Mouse (Mus musculus) brain, embryonic 18.5 days (tissue): ENCODE results near the gene Pou2f2.

Experiments
- DNase-seq: peaks from one replicate; pipeline ENCODE4 v3.0.0-alpha.2; 2012; ENCODE audit warnings: low read depth, low spot score

Pou2f2 gene

DNA sequence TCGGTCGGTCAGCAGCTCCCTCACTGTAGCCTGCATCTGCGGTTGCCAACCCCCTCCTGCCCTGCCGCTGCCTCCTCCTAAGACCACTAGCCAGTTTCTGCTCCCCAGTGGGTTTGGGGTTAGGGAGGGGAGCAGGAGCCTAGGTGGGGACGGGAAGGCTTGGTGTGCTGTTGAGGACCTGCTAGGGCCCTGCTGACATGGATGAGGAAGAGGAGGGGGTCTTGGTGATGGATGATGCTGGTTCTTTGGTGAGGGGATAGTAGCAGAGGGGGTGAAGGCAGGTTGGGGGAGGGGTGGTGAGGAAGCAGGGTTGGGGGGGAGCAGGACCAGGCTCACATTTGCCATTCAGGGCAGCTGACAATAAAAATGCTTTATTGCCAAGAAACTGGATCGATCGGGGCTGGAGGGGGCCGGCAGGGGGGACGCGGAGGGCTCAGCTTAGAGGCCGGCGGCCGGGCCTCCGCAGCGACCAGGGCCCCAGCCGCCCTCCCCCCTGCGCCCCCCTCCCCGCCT lies 29.3 kb downstream of the Pou2f2 start:
- no peak for DNase-seq

DNA sequence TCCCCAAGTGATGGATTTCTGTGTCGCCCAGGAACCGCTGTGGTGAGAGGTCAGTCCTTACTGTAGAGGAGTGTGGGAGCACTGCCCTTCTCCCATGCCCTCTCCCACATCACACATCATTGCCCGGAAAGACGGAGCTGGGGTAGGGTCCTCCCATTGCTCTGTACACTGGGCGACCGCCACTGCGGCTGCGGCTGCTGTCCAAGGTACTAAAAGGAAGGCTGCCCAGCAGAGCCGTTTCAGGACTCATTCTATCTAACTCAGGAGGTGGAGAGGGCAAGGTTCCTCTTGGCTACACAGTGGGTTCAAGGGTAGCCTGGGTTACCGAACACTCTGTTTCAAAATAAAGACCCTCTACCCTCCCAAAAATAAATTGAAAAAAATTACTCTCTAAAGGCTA lies 33.6 kb downstream of the Pou2f2 start:
- no peak for DNase-seq

DNA sequence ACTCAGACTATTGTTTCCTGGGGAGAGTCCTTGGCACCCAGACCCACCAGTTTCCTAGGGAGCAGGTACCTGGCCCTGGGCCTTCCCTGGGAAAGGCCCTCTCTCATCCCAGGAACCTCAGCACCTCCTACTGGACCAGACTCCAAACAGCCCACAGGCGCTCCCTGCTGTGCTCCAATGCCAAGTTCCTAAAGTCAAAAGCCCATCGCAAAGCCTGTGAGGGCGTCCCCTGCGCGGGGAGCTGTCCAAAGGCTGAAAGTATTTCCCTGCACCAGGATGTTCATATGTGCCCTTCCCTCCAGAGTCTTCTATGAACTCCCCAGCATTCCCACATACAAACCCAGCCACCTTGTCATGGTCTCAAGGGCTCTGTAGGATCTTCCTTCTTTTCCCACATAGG lies 37.8 kb downstream of the Pou2f2 start:
- no peak for DNase-seq

DNA sequence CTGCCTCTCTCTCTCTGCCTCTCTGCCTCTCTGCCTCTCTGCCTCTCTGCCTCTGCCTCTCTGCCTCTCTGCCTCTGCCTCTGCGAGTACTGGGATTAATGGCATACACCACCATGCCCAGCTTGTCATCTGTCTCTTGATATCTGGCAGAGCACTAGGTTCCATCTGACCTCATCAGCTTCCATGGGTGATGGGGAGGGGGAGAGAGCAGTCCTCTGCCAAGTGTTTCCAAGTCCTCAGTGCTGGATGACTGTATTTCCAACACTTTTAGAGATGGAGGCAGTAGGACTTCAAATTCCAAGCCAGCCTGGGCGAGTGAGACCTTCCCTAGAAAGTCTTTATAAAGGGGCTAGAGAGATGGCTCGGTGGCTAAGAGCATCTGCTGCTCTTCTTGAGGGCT lies 42.0 kb downstream of the Pou2f2 start:
- DNase-seq, result no peak

DNA sequence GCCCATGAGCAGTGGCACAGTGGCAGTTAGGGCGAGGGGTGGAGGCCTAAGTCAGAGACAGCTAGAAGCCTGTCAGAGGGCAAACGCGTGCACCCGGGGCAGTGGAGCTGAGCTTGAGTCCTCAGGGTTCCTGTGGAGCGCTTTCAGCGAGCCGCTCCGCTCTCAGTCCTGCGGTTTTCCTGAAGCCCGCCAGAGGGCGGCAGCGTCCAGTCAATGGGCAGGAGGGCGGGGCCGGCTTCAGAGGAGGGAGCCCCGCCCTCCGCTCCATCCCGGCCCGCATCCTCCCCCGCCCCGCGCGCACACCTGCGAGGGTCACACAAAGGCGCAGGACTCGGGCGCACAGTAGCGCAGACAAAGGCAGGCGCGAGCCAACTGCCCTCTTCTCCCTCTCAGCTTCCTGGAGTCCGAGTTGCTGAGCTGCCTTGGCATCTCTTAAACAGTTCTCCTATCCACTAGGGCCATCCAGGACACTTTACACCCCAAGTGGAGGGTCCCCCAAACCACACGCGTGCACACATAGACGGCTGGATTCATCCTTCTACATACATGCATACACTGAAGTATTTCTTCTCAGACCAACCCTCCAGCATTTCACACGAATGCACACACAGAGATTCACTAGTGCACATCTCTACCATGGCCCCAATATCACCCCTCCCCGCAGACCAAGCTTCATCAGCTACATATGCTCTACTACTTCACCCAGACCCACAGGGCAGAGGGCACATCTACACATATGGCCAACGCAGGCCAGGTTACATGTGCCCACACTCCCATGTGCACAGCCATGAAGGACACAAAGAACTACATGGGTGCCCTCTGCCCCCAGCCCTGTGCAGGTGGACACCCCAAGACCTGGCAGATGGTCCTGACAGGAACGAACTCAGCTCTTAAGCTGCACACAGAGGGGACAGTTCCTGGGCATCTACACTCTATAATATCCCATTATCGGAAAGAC lies 46.2 kb downstream of the Pou2f2 start:
- DNase-seq, result peak; percentile 55

DNA sequence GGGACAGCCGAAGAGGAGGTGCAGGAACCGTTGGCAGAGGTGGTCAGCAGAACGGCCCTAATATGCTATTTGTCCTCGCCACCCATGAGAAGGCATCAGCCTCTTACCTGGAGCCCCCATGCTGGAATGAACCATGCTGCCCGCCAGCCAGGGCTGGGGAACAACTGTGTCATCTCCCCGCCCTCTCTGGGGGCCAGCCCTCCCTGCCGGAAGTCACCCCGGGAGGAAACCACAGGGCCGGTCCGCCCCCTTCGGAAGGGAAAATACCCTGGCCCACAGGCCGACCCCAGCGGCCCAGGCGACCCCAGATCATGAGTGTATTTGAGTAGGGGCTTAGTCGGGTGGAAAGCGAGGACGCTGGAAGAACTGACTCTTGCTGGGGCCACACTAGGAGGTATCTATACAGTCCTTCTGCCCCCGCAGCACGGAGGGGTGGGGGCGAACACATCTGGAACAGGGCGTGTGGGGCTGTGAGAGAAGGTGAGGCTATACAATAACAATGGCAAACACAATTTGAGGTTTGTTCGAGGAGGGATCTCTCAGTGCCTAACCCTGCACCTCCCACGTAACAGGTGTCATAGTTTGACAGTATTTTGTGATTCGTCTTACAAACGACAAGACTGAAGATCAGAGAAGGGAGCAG lies 47.1 kb downstream of the Pou2f2 start:
- no peak for DNase-seq

DNA sequence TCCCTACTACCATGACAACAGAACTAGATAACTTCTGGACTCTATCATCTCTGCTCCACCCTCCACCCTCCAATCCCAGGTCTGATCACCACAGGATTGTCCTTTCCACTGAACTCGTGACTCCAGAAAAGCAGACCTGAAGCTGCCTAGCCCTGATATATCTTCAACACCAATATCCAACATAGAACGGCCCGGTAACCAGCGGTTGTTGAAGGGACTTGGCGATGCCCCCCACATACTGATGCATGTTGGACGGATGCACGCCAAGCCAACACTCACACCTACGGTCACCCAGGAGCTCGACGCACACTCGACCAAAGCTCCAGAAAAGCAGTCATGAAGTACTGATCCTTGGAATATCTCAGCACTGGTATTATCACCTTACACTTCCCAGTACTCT lies 48.3 kb downstream of the Pou2f2 start:
- no peak for DNase-seq

DNA sequence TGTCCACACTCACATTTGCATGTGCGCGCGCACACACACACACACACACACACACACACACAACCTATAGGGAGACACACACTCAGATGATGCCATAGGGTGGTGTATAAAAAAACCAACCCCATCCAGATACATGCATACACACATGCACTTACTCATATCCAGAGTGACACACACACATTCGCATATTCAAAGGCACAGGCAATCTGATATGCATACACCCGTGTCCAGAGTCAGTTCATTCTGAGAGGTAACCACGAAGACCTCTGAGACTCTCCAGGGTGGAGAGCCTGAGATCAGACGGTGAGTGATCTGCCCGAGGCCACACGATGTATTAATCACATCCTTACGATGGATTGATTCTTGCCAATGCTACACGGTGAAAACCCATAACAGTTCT lies 49.0 kb downstream of the Pou2f2 start:
- DNase-seq, result no peak

DNA sequence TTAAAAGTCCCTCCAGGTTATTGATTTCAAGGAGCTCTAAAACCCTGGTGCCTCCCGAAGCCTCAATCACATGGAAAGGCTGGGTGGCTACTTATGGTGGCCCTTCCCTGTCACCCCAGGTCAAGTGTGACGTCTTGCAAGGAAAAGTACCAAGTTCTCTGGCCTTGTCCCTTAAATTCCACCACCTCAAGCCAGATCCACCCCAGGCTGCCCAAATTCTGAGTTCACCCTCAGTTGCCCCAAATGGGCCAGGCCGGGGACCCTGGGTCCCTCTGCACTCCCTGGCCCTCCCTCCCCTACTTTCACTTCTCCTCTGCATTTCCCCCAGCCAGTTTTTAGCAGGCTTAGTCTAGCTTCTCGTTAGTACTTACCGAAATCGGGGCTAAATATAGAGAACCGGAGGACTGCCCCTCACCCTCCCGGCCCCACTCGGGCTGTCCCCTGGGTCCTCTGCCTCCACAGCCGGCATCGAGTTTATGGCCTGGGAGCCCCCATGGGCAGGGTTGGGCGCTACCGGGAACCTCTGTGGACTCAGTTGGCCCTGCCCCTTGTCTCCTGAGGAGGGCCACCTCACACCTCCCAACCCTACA lies 50.0 kb downstream of the Pou2f2 start:
- no peak for DNase-seq

DNA sequence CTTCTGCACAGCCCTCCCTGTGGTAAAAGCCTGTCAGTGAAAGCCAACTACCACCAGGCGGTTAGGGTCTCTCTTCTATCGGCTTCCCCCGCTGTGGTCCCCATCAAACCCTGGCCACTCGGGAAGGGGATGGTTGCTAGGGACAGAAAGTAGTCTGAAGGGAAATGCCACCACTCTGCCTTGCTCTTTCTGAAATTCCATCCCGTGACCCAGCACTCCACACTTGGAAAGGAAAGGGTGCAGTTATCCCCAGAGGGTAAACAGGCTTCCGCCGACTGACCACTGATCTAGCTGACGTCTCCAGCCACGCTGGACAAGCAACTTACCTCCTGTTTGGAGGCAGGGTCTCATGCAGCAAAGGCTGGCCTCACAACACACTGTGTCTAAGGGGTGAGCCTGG lies 51.6 kb downstream of the Pou2f2 start:
- no peak for DNase-seq

DNA sequence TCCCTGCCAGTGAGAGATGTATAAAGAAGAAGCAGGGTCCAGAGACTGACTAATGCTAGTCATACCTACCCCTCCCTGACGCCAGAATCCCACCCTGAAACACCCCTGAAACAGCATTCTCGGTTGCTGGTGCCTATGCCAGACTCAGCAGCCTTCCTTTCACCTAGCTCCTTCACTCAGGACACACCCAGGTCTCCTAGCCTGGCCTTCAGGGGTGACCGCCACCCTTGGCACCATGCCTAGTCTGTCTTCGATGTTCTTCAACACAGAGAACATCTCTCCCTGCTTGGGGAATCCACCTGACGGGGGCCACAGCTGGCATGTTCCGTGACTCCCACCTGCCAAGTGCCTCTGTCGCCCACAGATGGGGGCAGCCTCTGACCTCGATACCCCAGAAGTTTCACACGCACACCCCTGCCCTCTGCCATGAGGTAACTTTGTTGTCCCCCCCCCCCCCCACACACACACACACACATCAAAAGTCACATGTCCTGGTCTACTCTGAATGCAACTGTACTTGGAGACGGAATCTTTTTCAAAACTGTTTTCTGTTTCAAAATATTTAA lies 53.7 kb downstream of the Pou2f2 start:
- DNase-seq, result no peak

DNA sequence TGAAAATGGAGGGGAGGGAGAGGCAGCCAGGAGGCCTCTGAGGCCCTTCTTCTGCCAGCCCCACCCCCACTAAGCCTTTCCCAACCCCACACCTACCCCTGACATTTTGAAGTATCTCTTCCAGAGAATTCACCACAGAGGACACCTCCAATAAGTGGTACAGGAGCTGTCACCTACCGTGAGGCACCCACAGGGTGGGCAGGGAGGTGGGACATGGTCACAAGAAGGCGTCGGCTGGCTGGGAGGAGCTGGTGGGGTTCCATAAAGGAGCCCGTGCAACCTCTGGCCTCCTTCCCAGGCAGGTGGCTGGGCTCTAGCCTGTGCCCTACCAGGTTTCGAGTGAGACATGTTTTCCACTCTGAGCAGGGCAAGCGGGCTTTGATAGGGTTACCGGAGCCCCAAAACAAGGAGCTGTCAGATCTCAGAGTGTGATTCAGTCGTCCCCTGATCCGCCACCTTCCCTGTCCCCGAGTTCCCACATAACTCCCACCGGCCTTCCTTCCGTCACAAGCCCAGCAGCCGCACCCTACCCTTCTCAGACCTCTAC lies 58.2 kb downstream of the Pou2f2 start:
- DNase-seq, result no peak

DNA sequence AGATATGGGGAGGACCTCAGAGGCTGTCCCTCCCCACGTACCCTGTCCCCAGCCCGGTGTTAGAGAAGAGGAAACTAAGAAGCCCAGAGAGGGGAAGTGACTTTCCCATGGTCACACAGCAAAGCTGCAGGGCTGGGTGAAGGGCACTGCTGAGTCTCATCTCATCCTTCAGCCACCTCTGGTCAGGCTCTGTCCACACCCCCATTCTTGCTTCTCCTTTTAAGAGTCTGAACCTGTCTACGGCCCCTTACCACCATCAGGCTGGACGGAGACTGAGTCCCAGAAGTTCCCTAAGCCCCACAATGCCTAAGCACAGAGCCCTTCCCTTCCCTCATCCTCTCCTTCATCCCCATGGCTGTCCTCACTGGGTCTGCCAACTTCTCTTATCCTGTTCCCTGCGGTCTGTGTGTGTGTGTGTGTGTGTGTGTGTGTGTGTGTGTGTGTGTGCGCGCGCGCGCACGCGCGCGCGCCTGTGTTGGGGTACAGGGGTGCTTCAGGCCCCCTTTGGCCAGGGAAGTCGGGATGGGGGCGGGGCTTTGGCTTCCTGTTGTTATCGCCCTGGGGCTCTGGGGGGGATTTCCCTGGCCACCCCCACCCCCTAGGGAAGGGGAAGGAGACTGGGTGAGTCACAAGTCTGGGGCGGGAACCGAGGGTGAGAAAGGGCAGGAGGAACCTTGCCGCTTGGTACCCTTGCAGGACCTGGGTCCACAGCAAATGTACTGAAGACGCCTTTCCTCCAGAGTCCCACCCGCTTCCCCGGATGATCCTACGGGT lies 59.3 kb downstream of the Pou2f2 start:
- DNase-seq, result no peak

DNA sequence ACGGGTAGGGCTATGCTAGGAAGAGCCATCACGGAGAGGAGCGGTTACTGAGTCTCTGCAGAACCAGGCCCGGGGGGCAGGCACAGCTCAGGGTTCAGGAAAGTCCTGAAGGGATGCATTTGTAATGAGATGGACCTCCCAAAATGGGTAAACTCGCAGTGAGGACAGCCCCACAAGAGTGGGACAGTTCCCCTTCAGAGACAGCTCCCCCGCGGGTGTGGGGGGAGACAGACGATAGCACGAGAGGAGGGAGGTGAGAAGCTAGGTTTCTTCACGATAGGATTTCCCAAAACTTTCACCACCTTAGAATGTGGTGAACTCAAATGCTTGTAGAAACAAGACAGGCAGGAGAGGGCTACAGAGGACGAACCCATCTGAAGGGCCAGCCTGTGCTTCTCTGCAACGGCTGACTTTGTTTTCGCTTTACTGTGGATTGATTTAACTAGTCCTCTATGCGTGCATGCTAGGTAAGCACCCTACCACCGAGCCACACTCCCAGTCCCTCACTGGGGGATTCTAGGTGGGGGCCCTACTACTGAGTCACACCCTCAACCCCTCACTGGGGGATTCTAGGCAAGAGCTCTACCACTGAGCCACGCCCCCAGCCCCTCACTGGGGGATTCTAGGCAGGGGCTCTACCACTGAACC lies 66.4 kb downstream of the Pou2f2 start:
- no peak for DNase-seq

DNA sequence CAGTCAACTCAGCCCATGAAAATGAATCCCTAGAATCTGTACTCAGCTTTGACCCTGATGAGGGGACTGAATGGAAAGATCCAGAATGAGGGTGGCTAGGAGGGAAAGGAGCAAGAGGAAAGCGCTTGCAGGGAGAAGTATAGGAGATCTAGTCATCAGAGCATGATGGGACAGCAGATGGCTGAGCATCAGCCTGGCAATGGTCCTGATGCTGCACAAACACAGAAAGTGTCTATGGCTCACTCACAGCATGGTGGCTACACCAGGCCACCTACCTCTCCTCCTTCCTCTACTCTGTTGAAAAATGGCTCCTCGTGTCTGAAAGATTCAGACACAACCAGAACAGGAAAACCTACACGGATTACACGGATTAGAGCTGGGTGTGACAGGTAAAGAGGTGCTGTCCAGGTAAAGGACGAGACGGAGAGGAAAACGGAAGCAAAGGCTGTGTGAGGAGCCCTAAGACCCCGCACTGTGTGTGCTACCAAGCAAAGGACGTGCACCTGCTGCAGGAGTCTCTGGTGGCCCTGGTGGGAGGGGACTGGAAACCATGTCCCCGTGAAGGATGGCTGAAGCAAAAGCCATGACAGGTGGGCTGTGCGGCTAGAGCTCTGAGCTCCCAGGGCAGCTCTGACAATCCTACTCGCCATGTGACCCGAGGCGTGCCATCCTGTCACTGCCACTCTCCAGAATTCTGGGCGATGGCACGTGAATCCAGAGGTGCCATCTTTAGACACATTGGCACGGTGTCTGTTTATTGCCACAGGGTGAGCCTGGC lies 67.2 kb downstream of the Pou2f2 start:
- DNase-seq, result no peak

DNA sequence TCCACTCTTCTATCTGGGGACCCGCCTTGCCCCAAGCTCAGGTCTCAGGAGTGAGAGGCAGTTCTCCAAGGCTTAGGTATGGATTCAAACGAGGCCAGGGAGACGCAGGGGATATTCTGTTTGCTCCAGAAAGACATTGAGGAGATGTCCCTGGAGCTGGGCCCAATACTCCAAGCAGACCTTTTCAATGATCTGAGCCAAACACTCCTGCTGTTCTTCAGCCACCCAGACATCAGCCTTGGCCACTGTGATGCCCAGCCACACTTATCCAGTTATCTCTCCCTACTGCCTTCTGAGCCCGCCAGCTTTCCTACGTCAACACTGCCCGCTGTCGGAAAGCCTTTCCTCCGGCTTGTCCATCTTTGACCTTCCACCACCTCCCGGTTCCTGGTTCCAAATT lies 69.2 kb downstream of the Pou2f2 start:
- DNase-seq, result no peak

DNA sequence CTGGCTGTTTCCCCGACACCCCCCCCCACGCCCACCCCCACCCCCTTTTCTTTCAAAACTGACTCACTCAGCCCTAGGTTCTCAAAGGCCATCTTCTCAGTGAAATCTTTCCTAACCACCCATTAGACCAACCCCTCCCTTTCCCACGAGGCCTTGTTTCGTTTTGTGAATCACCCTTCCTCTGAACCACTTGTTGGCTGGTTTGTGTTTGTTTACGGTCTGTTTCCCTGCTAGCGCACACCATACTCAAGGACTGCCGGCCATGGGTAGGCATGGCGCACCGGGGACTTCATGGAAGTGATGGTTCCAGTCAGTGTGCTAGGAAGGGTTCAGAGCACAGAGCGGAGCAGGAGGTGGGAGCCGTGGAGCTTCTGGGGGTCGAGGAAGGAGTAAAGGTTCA lies 70.2 kb downstream of the Pou2f2 start:
- no peak for DNase-seq

DNA sequence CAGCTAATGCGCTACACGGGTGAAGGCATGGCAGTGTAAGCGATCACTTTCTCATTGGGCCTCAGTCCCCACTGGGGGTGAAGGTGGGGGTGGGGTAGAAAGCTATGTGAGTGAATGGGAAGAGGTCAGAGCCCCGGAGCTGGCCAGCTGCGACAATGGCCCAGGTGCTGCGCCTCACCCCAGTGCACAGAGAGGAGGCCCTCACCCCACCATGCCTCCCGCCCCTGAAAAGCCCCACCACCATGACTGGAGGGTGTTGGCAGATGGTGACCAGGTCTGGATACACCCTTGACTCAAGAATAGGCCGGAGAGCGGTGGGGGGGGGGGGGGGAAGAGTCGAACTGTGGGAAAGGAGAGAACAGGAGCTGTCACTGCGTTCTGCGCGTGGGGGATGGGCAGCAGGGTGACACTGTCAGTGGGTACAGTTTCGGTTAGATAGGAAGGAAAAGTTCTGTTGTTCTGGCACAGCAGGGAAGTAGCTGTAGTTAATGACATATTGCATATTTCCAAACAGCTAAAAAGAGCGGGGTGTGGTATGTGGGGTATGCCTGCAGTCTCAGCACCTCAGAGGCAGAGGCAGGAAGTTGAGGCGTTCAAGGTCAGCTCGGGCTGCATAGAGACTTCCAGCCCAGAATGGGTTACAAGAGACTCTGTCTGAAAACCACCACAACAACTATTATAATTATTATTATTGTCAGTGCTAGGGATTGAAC lies 72.6 kb downstream of the Pou2f2 start:
- no peak for DNase-seq
